Mouse (Mus musculus) heart, adult 2 months (tissue): Measurements from ENCODE around the gene Sec61b. TPM values are rescaled to one million over a fixed set of nuclear protein-coding genes. Genes with fewer than 3 reads are reported as not detected.

Experiments
- DNase-seq, 2 experiments: peaks; one replicate each; pipeline ENCODE4 v3.0.0; 2021
- H3K27ac ChIP-seq: fragments of 200-600 bp; 2 replicates; pipeline ENCODE4 v1.8.1; 2022
- H3K27me3 ChIP-seq: fragments of 200-500 bp; 2 replicates; pipeline ENCODE4 v1.6.1; 2012; ENCODE audit warnings: mild to moderate bottlenecking, low read length, inconsistent platforms, mixed read lengths; ENCODE audit not compliant: control insufficient read depth, insufficient read depth
- H3K36me3 ChIP-seq: fragments of 200-500 bp; 2 replicates; pipeline ENCODE4 v1.6.1; 2012; ENCODE audit warnings: low read length, inconsistent platforms; ENCODE audit not compliant: control insufficient read depth, insufficient read depth
- H3K4me1 ChIP-seq: fragments of 200-500 bp; 2 replicates; pipeline ENCODE4 v1.6.1; 2011; ENCODE audit warnings: low read length; ENCODE audit not compliant: control insufficient read depth, insufficient read depth
- H3K4me3 ChIP-seq: fragments of 200-600 bp; 2 replicates; pipeline ENCODE4 v1.8.1; 2022
- H3K79me2 ChIP-seq: fragments of 200-500 bp; replicated peaks from 2 replicates; pipeline ENCODE4 v1.6.1; 2012; ENCODE audit warnings: mild to moderate bottlenecking, inconsistent platforms, low read length, moderate library complexity, mixed read lengths; ENCODE audit not compliant: control insufficient read depth, insufficient read depth
- H3K9ac ChIP-seq: fragments of 200-500 bp; 2 replicates; pipeline ENCODE4 v1.6.1; 2012; ENCODE audit warnings: low read depth, mild to moderate bottlenecking, control low read depth, inconsistent platforms, low read length, mixed read lengths
- CTCF ChIP-seq: fragments of 200-600 bp; IDR thresholded peaks from 2 replicates; pipeline ENCODE4 v1.8.1; 2022; ENCODE audit warnings: antibody characterized with exemption, mild to moderate bottlenecking, moderate library complexity
- EP300 ChIP-seq: fragments of 200-500 bp; IDR thresholded peaks from 2 replicates; pipeline ENCODE4 v1.6.1; 2011; ENCODE audit warnings: low read depth, low read length, control low read depth; ENCODE audit not compliant: insufficient read depth
- POLR2A ChIP-seq: fragments of 200-500 bp; IDR thresholded peaks from 2 replicates; pipeline ENCODE4 v1.6.1; 2011; ENCODE audit warnings: mild to moderate bottlenecking, low read depth, low read length, control low read depth; ENCODE audit not compliant: insufficient read depth
- WGBS: fragments of 180-500 bp; shearing (Covaris S2); methylation state at CpG from one replicate; pipeline ENCODE4 v1.1.7; 2018; 5-methylcytosine and 5-hydroxymethylcytosine counted together
- intact Hi-C: fragments of 180-260 bp; cut with DNase I; formaldehyde crosslinking; loops from one replicate; pipeline ENCODE4 v1.15.1; 2025
- polyA plus RNA-seq: library from polyadenylated mRNA; depleted of rRNA; stranded (reverse); fragments of >200 nt; gene quantifications from 2 replicates; pipeline ENCODE4 v1.2.3, GENCODE M21; 2012
- total RNA-seq, 2 experiments: library from RNA; stranded (reverse); gene quantifications; 2 replicates each; pipeline ENCODE4 v1.2.3; 2021

The Sec61b gene
- total and polyA plus RNA-seq, 3 experiments, result 19.2 to 35.6 (median 21.8) TPM

DNA sequence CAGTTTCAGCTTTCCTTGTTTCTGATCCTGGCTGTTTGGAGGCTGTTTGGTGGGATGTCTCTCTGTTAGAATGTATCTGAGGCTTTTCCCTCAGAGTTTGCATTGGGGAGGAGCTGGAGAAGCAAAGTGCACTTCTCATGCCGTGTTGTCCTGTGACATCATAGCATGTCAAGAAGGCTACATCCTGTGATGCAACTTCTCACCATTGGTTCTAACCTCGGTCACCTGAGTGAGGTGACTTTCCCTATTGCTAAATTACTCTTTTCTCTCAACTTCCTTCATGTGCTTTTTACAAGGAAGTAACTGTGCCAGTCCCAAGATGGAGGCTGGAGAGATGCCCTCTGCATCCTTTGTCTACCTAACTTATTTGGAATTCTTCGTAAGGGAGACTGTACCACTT, 25.9 kb upstream of the Sec61b start:
- Histone ChIP-seq H3K79me2 (no peaks in the 10 kb centered on the region), H3K27ac (no peak overlapping the region), H3K4me1 (no peaks in the 10 kb centered on the region), H3K4me3 (no peak overlapping the region), H3K36me3 (no peaks in the 10 kb centered on the region), H3K9ac (no peak overlapping the region), H3K27me3 (no peaks in the 10 kb centered on the region)
- WGBS, result 79% methylated on average over 3 of the region's 3 CpGs
- intact Hi-C loops, result no loop called here
- TF ChIP-seq POLR2A (no peak), CTCF (no peak), EP300 (no peak)
- DNase-seq, result no peak

DNA sequence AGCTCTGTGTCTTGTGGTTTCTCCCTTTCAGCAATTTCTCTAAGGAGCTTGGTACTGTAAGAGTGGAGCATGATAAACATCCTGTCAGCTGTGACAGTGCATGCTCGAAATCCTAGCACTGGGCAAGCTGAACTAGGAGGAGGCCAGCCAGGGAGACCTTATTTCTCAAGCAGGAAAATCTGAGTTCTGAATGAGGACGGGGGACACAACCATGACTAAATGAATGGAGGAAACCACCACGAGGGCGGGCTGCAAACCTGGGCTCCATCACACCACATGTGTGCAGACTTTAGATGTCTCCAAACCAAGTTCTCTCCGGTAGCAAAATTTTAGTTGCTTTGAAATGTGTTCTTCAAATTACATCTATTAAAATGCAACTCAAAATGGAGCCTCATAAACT, 25.3 kb upstream of the Sec61b start:
- intact Hi-C loops, result no loop called here
- TF ChIP-seq POLR2A, result no peak
- no peak for TF ChIP-seq CTCF
- TF ChIP-seq EP300, result no peak
- no peak overlapping the region for H3K9ac ChIP-seq

DNA sequence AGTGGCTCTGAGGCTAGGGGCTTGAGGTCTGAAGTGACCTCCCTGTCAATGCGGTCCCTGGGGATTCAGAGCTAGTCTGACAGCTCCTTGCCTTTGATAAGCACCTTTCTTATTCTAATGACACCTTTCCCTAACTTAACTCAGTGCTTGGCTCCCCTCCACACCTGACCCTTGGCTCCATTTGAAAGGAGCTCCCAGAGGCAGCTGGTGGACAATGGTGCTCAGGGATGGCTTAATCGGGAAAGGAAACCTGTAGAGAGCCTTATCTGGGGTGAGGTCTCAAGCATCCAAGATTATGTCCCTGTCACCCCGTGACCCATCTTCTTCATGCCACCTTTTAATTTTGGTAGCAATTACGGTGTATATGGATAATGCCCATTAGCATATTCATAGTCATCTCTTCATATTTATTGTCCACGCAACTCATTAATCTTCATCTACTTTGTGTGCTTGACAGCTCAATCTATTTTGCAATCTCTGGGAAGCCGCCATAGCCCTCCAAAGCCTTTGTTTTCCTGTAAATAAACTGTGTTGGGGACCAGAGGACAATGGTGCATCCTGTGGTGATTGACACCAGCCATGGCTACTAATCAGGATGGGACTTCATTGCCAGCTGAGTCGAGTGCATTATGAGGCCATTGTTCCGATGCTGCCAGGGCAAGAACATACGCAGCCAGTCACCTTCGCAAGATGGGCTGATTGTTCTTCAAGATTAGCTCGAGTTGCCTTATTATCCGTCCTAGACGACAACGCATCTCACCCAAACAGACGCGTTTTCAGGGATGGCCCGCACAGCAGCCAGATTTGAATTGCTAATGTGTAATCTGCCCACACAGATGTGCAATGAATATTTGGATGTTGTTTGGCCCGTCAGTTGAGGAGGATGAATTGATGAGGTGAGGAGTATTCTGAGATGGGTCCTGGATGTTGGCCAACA, 24.6 kb upstream of the Sec61b start:
- DNase-seq, result no peak
- no peak for TF ChIP-seq CTCF
- no peak for TF ChIP-seq EP300
- TF ChIP-seq POLR2A, result no peak
- WGBS, result 35% methylated on average over 18 of the region's 18 CpGs
- Histone ChIP-seq H3K36me3 (no peaks in the 10 kb centered on the region), H3K27ac (no peak overlapping the region), H3K4me3 (no peak overlapping the region), H3K9ac (no peak overlapping the region), H3K4me1 (no peaks in the 10 kb centered on the region), H3K27me3 (no peaks in the 10 kb centered on the region), H3K79me2 (no peaks in the 10 kb centered on the region)
- intact Hi-C loops, result no loop called here

More for the DNA sequence above, 25.3 kb upstream of the Sec61b start:
- H3K79me2 ChIP-seq, result no peaks in the 10 kb centered on the region
- DNase-seq, result no peak
- H3K4me3 ChIP-seq, result no peak overlapping the region
- H3K27ac ChIP-seq, result no peak overlapping the region
- WGBS, result 46% methylated on average over 5 of the region's 5 CpGs
- H3K4me1 ChIP-seq, result no peaks in the 10 kb centered on the region
- H3K36me3 ChIP-seq, result no peaks in the 10 kb centered on the region
- H3K27me3 ChIP-seq, result no peaks in the 10 kb centered on the region

DNA sequence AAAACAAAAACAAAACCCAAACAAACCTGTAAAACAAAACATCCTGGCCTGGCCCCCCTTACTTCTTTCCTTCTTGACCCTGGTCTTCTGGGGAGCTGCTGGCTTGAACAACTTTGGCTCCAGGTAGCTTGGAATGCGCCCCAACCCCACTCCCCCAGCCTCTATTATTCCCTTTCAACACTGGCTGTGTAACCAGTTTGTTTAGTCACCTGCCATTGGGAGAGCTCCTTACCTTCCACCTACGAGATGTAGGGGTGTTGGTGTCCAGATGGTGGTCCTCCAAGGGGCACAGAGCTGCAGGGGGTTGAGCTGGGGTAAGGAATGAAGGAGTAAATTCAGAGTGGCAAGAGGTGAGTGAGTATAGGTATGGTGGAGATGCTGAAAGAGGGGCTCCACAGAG, 7.3 kb upstream of the Sec61b start:
- intact Hi-C loops, result no loop called here
- 95% methylated on average over 2 of the region's 2 CpGs for WGBS
- Histone ChIP-seq H3K79me2 (no peaks in the 10 kb centered on the region), H3K27me3 (no peaks in the 10 kb centered on the region), H3K4me3 (no peak overlapping the region), H3K9ac (no peak overlapping the region), H3K36me3 (no peaks in the 10 kb centered on the region), H3K27ac (no peak overlapping the region), H3K4me1 (no peaks in the 10 kb centered on the region)
- no peak for DNase-seq
- TF ChIP-seq POLR2A (no peak), CTCF (no peak), EP300 (no peak)

DNA sequence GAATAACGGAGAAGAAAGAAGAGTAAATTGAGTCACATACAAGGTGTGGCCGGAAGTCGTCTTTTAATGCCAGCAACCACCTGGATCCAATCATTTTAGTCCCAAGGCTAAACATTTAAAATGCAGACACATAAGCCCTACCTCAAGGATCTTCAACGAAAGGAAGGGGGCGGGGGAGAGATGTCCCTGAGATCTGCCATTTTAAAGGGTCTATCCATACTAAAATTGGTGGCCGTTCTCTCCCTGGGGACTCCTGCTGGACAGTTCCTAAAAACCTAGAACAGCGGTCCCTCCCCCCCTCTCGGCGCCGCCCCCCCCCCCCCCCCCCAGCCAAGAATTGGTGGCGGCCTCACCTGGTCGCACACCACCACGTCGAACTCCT, 881 bp upstream of the Sec61b start:
- Histone ChIP-seq H3K9ac (peak overlapping the region; percentile 71), H3K27me3 (no peaks in the 10 kb centered on the region), H3K79me2 (peaks cover 5% of the 10 kb centered on the region; the same call in 1 of the 2 replicates), H3K4me3 (peak overlapping the region; percentile 84), H3K27ac (peak overlapping the region; percentile 99), H3K36me3 (no peaks in the 10 kb centered on the region; the same call in 1 of the 2 replicates), H3K4me1 (peaks cover 3% of the 10 kb centered on the region)
- 4% methylated on average over 13 of the region's 14 CpGs for WGBS
- intact Hi-C loops, result loop anchor here (2.0 to 10.0 kb wide), 3 partner anchors 35 to 811 kb away; partner anchors contain the start of gene Tgfbr1
- peak; percentile 26 for TF ChIP-seq CTCF
- no peak for TF ChIP-seq POLR2A
- TF ChIP-seq EP300, result no peak
- no peak for DNase-seq
